Mouse (Mus musculus): ENCODE data around the gene Dnajb14. TPM values are rescaled to one million over a fixed set of nuclear protein-coding genes. Genes with fewer than 3 reads are reported as not detected.
"Not testable (repeated sequence)": the region's sequence is repeated elsewhere in the genome, so short reads cannot be mapped to it uniquely, and the experiment has no call there.

Gene Dnajb14
- polyA plus RNA-seq, 1 experiment from 2014 or later: 10.0 TPM

- Histone ChIP-seq H3K9me3 (ENCODE audit: low read length) (no peaks in the 10 kb centered on the region), H3K27ac (ENCODE audit: low read length) (no peak overlapping the region), H3K9ac (replicated peaks; ENCODE audit: low read depth) (no peak overlapping the region), H3K4me3 (ENCODE audit: low read depth, low read length) (0 out of 2 replicates have a peak overlapping the region, but pooled peaks have one; percentile 3), H3K4me1 (ENCODE audit: insufficient read depth, low read depth, low read length) (0 out of 2 replicates have a peak, but pooled peaks cover 7% of the 10 kb centered on the region), H3K27me3 (replicated peaks; ENCODE audit: insufficient read depth, low read length) (no peaks in the 10 kb centered on the region), H3K4me2 (replicated peaks; ENCODE audit: low read depth, low read length) (peak overlapping the region; percentile 43), H3K36me3 (ENCODE audit: insufficient read depth, low read length) (no peaks in the 10 kb centered on the region)
- WGBS: 12% methylated on average over 16 of the region's 16 CpGs
- TF ChIP-seq EP300 (IDR thresholded peaks at IDR 0.05) (no peak), CTCF (IDR thresholded peaks at IDR 0.05) (no peak)
- ATAC-seq (peak; percentile 27), DNase-seq (ENCODE audit: low spot score) (peak; percentile 51)
Observed at GRCm38 (mm10) chr3:137955560-137956081, 88.1 kb downstream of the Dnajb14 start.

- H3K27me3 ChIP-seq (replicated peaks; ENCODE audit: insufficient read depth, low read length): no peaks in the 10 kb centered on the region
- 0 out of 2 replicates have a peak, but pooled peaks cover 6% of the 10 kb centered on the region for H3K4me1 ChIP-seq (ENCODE audit: insufficient read depth, low read depth, low read length)
- TF ChIP-seq EP300 (IDR thresholded peaks at IDR 0.05) (no peak), CTCF (IDR thresholded peaks at IDR 0.05) (no peak)
- H3K36me3 ChIP-seq (ENCODE audit: insufficient read depth, low read length): no peaks in the 10 kb centered on the region
- no peak overlapping the region for H3K4me2 ChIP-seq (replicated peaks; ENCODE audit: low read depth, low read length)
- no peaks in the 10 kb centered on the region for H3K9me3 ChIP-seq (ENCODE audit: low read length)
- no peak for DNase-seq (ENCODE audit: low spot score)
- no peak overlapping the region for H3K9ac ChIP-seq (replicated peaks; ENCODE audit: low read depth)
- no peak overlapping the region for H3K27ac ChIP-seq (ENCODE audit: low read length)
- no peak for ATAC-seq
- no peak overlapping the region for H3K4me3 ChIP-seq (ENCODE audit: low read depth, low read length)
- 82% methylated on average over 9 of the region's 9 CpGs for WGBS
Observed at GRCm38 (mm10) chr3:137957864-137958263, 90.4 kb downstream of the Dnajb14 start.

- H3K36me3 ChIP-seq (ENCODE audit: insufficient read depth, low read length): no peaks in the 10 kb centered on the region
- H3K4me1 ChIP-seq (ENCODE audit: insufficient read depth, low read depth, low read length): 0 out of 2 replicates have a peak, but pooled peaks cover under 1% of the 10 kb centered on the region
- ATAC-seq: no peak
- DNase-seq (ENCODE audit: low spot score): no peak
- no peaks in the 10 kb centered on the region for H3K27me3 ChIP-seq (replicated peaks; ENCODE audit: insufficient read depth, low read length)
- no peak overlapping the region for H3K9ac ChIP-seq (replicated peaks; ENCODE audit: low read depth)
- H3K4me2 ChIP-seq (replicated peaks; ENCODE audit: low read depth, low read length): no peak overlapping the region
- H3K4me3 ChIP-seq (ENCODE audit: low read depth, low read length): no peak overlapping the region
- TF ChIP-seq EP300 (IDR thresholded peaks at IDR 0.05) (no peak), CTCF (IDR thresholded peaks at IDR 0.05) (no peak)
- no peak overlapping the region for H3K27ac ChIP-seq (ENCODE audit: low read length)
- WGBS: 93% methylated on average over 4 of the region's 4 CpGs
- H3K9me3 ChIP-seq (ENCODE audit: low read length): no peaks in the 10 kb centered on the region
Observed at GRCm38 (mm10) chr3:137958352-137958751, 90.9 kb downstream of the Dnajb14 start.

GRCm38 (mm10) chr3:137959456-137959855 lies 92.0 kb downstream of the Dnajb14 start:
- DNase-seq (ENCODE audit: low spot score): no peak
- H3K27me3 ChIP-seq (replicated peaks; ENCODE audit: insufficient read depth, low read length): no peaks in the 10 kb centered on the region
- H3K4me2 ChIP-seq (replicated peaks; ENCODE audit: low read depth, low read length): no peak overlapping the region
- TF ChIP-seq CTCF (IDR thresholded peaks at IDR 0.05) (no peak), EP300 (IDR thresholded peaks at IDR 0.05) (no peak)
- no peak overlapping the region for H3K4me3 ChIP-seq (ENCODE audit: low read depth, low read length)
- H3K36me3 ChIP-seq (ENCODE audit: insufficient read depth, low read length): no peaks in the 10 kb centered on the region
- WGBS: 76% methylated on average over 4 of the region's 4 CpGs
- no peak for ATAC-seq
- no peaks in the 10 kb centered on the region for H3K9me3 ChIP-seq (ENCODE audit: low read length)
- H3K4me1 ChIP-seq (ENCODE audit: insufficient read depth, low read depth, low read length): no peaks in the 10 kb centered on the region
- H3K27ac ChIP-seq (ENCODE audit: low read length): no peak overlapping the region
- no peak overlapping the region for H3K9ac ChIP-seq (replicated peaks; ENCODE audit: low read depth)

GRCm38 (mm10) chr3:137961736-137962385 lies 94.4 kb downstream of the Dnajb14 start:
- H3K4me2 ChIP-seq (replicated peaks; ENCODE audit: low read depth, low read length): no peak overlapping the region
- 33% methylated on average over 8 of the region's 8 CpGs for WGBS
- H3K4me1 ChIP-seq (ENCODE audit: insufficient read depth, low read depth, low read length): no peaks in the 10 kb centered on the region
- no peaks in the 10 kb centered on the region for H3K36me3 ChIP-seq (ENCODE audit: insufficient read depth, low read length)
- no peak overlapping the region for H3K4me3 ChIP-seq (ENCODE audit: low read depth, low read length)
- ATAC-seq: peak; percentile 95
- H3K9me3 ChIP-seq (ENCODE audit: low read length): no peaks in the 10 kb centered on the region
- peak overlapping the region; percentile 71 for H3K27ac ChIP-seq (ENCODE audit: low read length)
- no peaks in the 10 kb centered on the region for H3K27me3 ChIP-seq (replicated peaks; ENCODE audit: insufficient read depth, low read length)
- no peak overlapping the region for H3K9ac ChIP-seq (replicated peaks; ENCODE audit: low read depth)
- no peak for TF ChIP-seq CTCF (IDR thresholded peaks at IDR 0.05)
- peak; percentile 91 for TF ChIP-seq EP300 (IDR thresholded peaks at IDR 0.05)
- peak; percentile 87 for DNase-seq (ENCODE audit: low spot score)

- no peak overlapping the region for H3K27ac ChIP-seq (ENCODE audit: low read length)
- WGBS: 67% methylated on average over 8 of the region's 8 CpGs
- H3K4me2 ChIP-seq (replicated peaks; ENCODE audit: low read depth, low read length): no peak overlapping the region
- ATAC-seq: no peak
- no peaks in the 10 kb centered on the region for H3K36me3 ChIP-seq (ENCODE audit: insufficient read depth, low read length)
- no peak overlapping the region for H3K4me3 ChIP-seq (ENCODE audit: low read depth, low read length)
- no peaks in the 10 kb centered on the region for H3K27me3 ChIP-seq (replicated peaks; ENCODE audit: insufficient read depth, low read length)
- DNase-seq (ENCODE audit: low spot score): no peak
- no peak overlapping the region for H3K9ac ChIP-seq (replicated peaks; ENCODE audit: low read depth)
- TF ChIP-seq EP300 (IDR thresholded peaks at IDR 0.05) (no peak), CTCF (IDR thresholded peaks at IDR 0.05) (no peak)
- no peaks in the 10 kb centered on the region for H3K4me1 ChIP-seq (ENCODE audit: insufficient read depth, low read depth, low read length)
- no peaks in the 10 kb centered on the region for H3K9me3 ChIP-seq (ENCODE audit: low read length)
Observed at GRCm38 (mm10) chr3:137963508-137963907, 96.0 kb downstream of the Dnajb14 start.

GRCm38 (mm10) chr3:137964014-137964413 lies 96.5 kb downstream of the Dnajb14 start:
- not testable (repeated sequence) for H3K36me3 ChIP-seq (ENCODE audit: insufficient read depth, low read length); H3K9ac ChIP-seq (replicated peaks; ENCODE audit: low read depth); ATAC-seq; H3K4me3 ChIP-seq (ENCODE audit: low read depth, low read length); H3K9me3 ChIP-seq (ENCODE audit: low read length); H3K27me3 ChIP-seq (replicated peaks; ENCODE audit: insufficient read depth, low read length); H3K4me1 ChIP-seq (ENCODE audit: insufficient read depth, low read depth, low read length); H3K4me2 ChIP-seq (replicated peaks; ENCODE audit: low read depth, low read length); DNase-seq (ENCODE audit: low spot score); H3K27ac ChIP-seq (ENCODE audit: low read length)
- 52% methylated on average over 1 of the region's 1 CpGs for WGBS
